Mouse (Mus musculus): Measurements from ENCODE around the gene Shc3. TPM values are rescaled to one million over a fixed set of nuclear protein-coding genes. Genes with fewer than 3 reads are reported as not detected.
A peak's percentile ranks its signal among the peaks of the same experiment; 100 is the strongest.

Shc3 gene
- total and polyA plus RNA-seq, 2 experiments from 2014 or later = 11.6 to 106 TPM

DNA sequence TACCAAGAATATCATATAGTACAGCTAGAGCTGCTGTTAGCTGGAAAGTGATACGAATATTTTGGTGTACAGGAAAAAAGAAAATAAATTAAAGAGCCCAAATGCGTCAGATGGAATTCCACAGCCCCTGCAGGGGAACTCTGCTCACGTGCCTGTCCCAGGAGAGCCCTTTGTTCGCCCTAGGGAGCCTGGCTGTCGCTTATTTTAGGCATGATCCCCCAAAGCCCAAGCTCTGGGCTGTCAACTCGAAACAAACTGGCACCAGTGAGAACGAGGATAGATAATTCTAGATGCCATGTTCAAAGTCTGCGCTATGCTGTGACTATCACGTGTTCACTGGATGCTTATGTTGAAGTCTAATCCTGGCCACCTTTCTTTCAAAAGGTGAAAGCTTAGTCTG is 892 bp upstream of the Shc3 start:
- no peaks in the 10 kb centered on the region for H3K36me3 ChIP-seq (ENCODE audit: insufficient read depth)
- peak overlapping the region; percentile 35 for H3K9ac ChIP-seq
- DNase-seq (peak; percentile 48), ATAC-seq (no peak)
- H3K4me2 ChIP-seq (ENCODE audit: low read depth) = peak overlapping the region; percentile 95
- H3K27me3 ChIP-seq (ENCODE audit: insufficient read depth, low read length) = no peaks in the 10 kb centered on the region
- 2% methylated on average over 9 of the region's 9 CpGs for WGBS
- peak overlapping the region; percentile 70 for H3K4me3 ChIP-seq (ENCODE audit: low read depth, low read length)
- peak overlapping the region; percentile 69 for H3K27ac ChIP-seq (ENCODE audit: low read depth, low read length)
- H3K4me1 ChIP-seq (ENCODE audit: insufficient read depth) = peaks cover 23% of the 10 kb centered on the region; the same call in 1 of the 2 replicates
- no peak for TF ChIP-seq CTCF (IDR thresholded peaks at IDR 0.05; ENCODE audit: low read depth)
- H3K9me3 ChIP-seq (ENCODE audit: low read length) = no peaks in the 10 kb centered on the region

DNA sequence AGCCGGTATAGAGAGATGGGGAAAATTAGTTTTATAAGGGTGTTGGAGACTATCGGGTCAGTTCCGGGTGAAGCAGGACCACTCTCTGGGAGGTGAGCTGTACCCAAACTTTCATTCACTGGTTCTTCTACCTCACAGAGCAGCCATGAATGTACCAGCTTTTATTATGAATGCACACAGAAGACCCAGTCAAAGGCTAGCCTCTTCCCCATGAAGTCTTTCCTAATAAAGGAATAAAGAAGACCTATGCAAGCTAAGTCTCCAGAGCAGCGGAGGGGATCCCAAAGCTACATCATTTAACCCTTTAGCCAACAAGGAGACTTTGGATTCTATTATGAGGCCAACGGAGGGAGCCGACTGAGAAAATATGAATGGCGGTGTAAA is 458 bp upstream of the Shc3 start:
- DNase-seq = no peak
- peak overlapping the region; percentile 95 for H3K4me2 ChIP-seq (ENCODE audit: low read depth)

GRCm38 (mm10) chr13:51568501-51568901 is 718 bp downstream of the Shc3 start:
- Histone ChIP-seq H3K9ac (peak overlapping the region; percentile 81), H3K4me3 (ENCODE audit: low read depth, low read length) (peak overlapping the region; percentile 70), H3K36me3 (ENCODE audit: insufficient read depth) (no peaks in the 10 kb centered on the region), H3K4me1 (ENCODE audit: insufficient read depth) (peaks cover 27% of the 10 kb centered on the region), H3K27me3 (ENCODE audit: insufficient read depth, low read length) (no peaks in the 10 kb centered on the region), H3K27ac (ENCODE audit: low read depth, low read length) (peak overlapping the region; percentile 94), H3K9me3 (ENCODE audit: low read length) (no peaks in the 10 kb centered on the region), H3K4me2 (ENCODE audit: low read depth) (peak overlapping the region; percentile 95)
- DNase-seq (peak; percentile 66), ATAC-seq (no peak)
- no peak for TF ChIP-seq CTCF (IDR thresholded peaks at IDR 0.05; ENCODE audit: low read depth)
- WGBS = under 1% methylated on average over 13 of the region's 13 CpGs

More for the DNA sequence above, 458 bp upstream of the Shc3 start:
- Histone ChIP-seq H3K9ac (peak overlapping the region; percentile 35), H3K27ac (ENCODE audit: low read depth, low read length) (peak overlapping the region; percentile 69), H3K4me3 (ENCODE audit: low read depth, low read length) (peak overlapping the region; percentile 70), H3K36me3 (ENCODE audit: insufficient read depth) (no peaks in the 10 kb centered on the region), H3K27me3 (ENCODE audit: insufficient read depth, low read length) (no peaks in the 10 kb centered on the region), H3K4me1 (ENCODE audit: insufficient read depth) (peaks cover 23% of the 10 kb centered on the region; the same call in 1 of the 2 replicates), H3K9me3 (ENCODE audit: low read length) (no peaks in the 10 kb centered on the region)
- WGBS = under 1% methylated on average over 7 of the region's 7 CpGs
- peak; percentile 50 for ATAC-seq
- TF ChIP-seq CTCF (IDR thresholded peaks at IDR 0.05; ENCODE audit: low read depth) = no peak

- Histone ChIP-seq H3K27me3 (ENCODE audit: insufficient read depth, low read length) (no peaks in the 10 kb centered on the region), H3K36me3 (ENCODE audit: insufficient read depth) (0 out of 2 replicates have a peak, but pooled peaks cover 5% of the 10 kb centered on the region), H3K9me3 (ENCODE audit: low read length) (no peaks in the 10 kb centered on the region), H3K27ac (ENCODE audit: low read depth, low read length) (peak overlapping the region; percentile 94), H3K4me1 (ENCODE audit: insufficient read depth) (peaks cover 27% of the 10 kb centered on the region), H3K4me2 (ENCODE audit: low read depth) (peak overlapping the region; percentile 95), H3K4me3 (ENCODE audit: low read depth, low read length) (peak overlapping the region; percentile 70), H3K9ac (peak overlapping the region; percentile 81)
- under 1% methylated on average over 35 of the region's 38 CpGs for WGBS
- DNase-seq (peak; percentile 58), ATAC-seq (peak; percentile 5; the same call in 1 of the 2 replicates)
- no peak for TF ChIP-seq CTCF (IDR thresholded peaks at IDR 0.05; ENCODE audit: low read depth)
Observed at GRCm38 (mm10) chr13:51567411-51567851, 1.8 kb downstream of the Shc3 start.

GRCm38 (mm10) chr13:51567078-51567395 is 2.2 kb downstream of the Shc3 start:
- 2% methylated on average over 36 of the region's 42 CpGs for WGBS
- DNase-seq = no peak
- H3K36me3 ChIP-seq (ENCODE audit: insufficient read depth) = 0 out of 2 replicates have a peak, but pooled peaks cover 5% of the 10 kb centered on the region
- peak overlapping the region; percentile 70 for H3K4me3 ChIP-seq (ENCODE audit: low read depth, low read length)
- TF ChIP-seq CTCF (IDR thresholded peaks at IDR 0.05; ENCODE audit: low read depth) = no peak
- peaks cover 27% of the 10 kb centered on the region for H3K4me1 ChIP-seq (ENCODE audit: insufficient read depth)
- peak overlapping the region; percentile 94; the same call in 1 of the 2 replicates for H3K27ac ChIP-seq (ENCODE audit: low read depth, low read length)
- H3K27me3 ChIP-seq (ENCODE audit: insufficient read depth, low read length) = no peaks in the 10 kb centered on the region
- no peak for ATAC-seq
- no peaks in the 10 kb centered on the region for H3K9me3 ChIP-seq (ENCODE audit: low read length)
- H3K4me2 ChIP-seq (ENCODE audit: low read depth) = peak overlapping the region; percentile 95
- H3K9ac ChIP-seq = peak overlapping the region; percentile 81

DNA sequence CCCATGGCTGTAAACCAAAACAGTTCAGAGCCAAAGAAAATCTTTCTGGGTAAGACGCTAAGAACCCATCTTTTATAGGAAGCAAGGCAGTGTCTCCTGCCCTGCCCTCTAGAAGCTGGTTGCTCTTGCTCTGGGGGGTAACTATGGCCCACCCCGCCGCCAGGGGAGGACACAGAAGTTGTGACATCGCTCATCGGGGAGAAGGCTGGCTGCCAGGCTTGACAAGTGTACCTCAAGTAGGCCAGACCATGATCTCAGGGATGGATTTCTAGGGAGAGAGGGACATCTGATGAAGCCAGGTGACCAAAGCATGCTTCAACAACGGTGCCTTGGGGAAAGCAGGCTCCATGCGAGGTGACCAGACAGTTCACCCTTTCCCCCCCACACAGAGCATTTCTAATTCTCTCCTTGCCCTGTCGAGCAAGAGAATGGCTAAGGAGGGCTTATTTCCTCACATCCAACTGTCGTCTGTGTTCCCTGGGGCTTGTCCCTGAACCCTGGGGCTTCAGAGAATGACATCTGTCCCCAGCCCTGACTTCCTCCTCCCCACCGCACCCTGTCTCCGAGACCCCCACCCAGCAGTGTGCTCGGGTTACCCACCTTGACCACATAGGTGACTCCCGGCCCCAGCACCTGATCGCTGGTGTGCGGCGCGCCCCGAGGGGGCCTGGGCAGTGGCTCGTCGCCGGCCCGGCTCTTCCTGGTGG is 2.7 kb downstream of the Shc3 start:
- Histone ChIP-seq H3K36me3 (ENCODE audit: insufficient read depth) (0 out of 2 replicates have a peak, but pooled peaks cover 5% of the 10 kb centered on the region), H3K4me2 (ENCODE audit: low read depth) (peak overlapping the region; percentile 95), H3K9ac (peak overlapping the region; percentile 81), H3K9me3 (ENCODE audit: low read length) (no peaks in the 10 kb centered on the region), H3K4me1 (ENCODE audit: insufficient read depth) (peaks cover 27% of the 10 kb centered on the region), H3K4me3 (ENCODE audit: low read depth, low read length) (peak overlapping the region; percentile 70), H3K27ac (ENCODE audit: low read depth, low read length) (0 out of 2 replicates have a peak overlapping the region, but pooled peaks have one; percentile 94), H3K27me3 (ENCODE audit: insufficient read depth, low read length) (no peaks in the 10 kb centered on the region)
- no peak for TF ChIP-seq CTCF (IDR thresholded peaks at IDR 0.05; ENCODE audit: low read depth)
- 4% methylated on average over 22 of the region's 22 CpGs for WGBS
- ATAC-seq = no peak
- peak; percentile 29 for DNase-seq

GRCm38 (mm10) chr13:51564741-51565140 is 4.5 kb downstream of the Shc3 start:
- DNase-seq (no peak), ATAC-seq (no peak)
- H3K4me2 ChIP-seq (ENCODE audit: low read depth) = peak overlapping the region; percentile 95
- H3K27me3 ChIP-seq (ENCODE audit: insufficient read depth, low read length) = no peaks in the 10 kb centered on the region
- no peaks in the 10 kb centered on the region for H3K9me3 ChIP-seq (ENCODE audit: low read length)
- H3K27ac ChIP-seq (ENCODE audit: low read depth, low read length) = no peak overlapping the region
- H3K4me1 ChIP-seq (ENCODE audit: insufficient read depth) = peaks cover 16% of the 10 kb centered on the region
- peak overlapping the region; percentile 70; the same call in 1 of the 2 replicates for H3K4me3 ChIP-seq (ENCODE audit: low read depth, low read length)
- WGBS = 54% methylated on average over 6 of the region's 6 CpGs
- 0 out of 2 replicates have a peak, but pooled peaks cover 5% of the 10 kb centered on the region for H3K36me3 ChIP-seq (ENCODE audit: insufficient read depth)
- H3K9ac ChIP-seq = no peak overlapping the region
- TF ChIP-seq CTCF (IDR thresholded peaks at IDR 0.05; ENCODE audit: low read depth) = no peak
